Mouse (Mus musculus) ES-Bruce4 (cell line): ENCODE measurements around the gene Ank3.

Experiments used
- CTCF ChIP-seq: IDR thresholded peaks from one replicate; pipeline ENCODE4 v1.8.1; 2011; ENCODE audit warnings: low read depth, low read length
- EP300 ChIP-seq: IDR thresholded peaks from 2 replicates; pipeline ENCODE4 v1.6.1; 2011; ENCODE audit warnings: low read depth, low read length; ENCODE audit not compliant: insufficient read depth
- POLR2A ChIP-seq: IDR thresholded peaks from one replicate; pipeline ENCODE4 v1.8.1; 2011; ENCODE audit warnings: low read length; ENCODE audit not compliant: insufficient read depth

DNA sequence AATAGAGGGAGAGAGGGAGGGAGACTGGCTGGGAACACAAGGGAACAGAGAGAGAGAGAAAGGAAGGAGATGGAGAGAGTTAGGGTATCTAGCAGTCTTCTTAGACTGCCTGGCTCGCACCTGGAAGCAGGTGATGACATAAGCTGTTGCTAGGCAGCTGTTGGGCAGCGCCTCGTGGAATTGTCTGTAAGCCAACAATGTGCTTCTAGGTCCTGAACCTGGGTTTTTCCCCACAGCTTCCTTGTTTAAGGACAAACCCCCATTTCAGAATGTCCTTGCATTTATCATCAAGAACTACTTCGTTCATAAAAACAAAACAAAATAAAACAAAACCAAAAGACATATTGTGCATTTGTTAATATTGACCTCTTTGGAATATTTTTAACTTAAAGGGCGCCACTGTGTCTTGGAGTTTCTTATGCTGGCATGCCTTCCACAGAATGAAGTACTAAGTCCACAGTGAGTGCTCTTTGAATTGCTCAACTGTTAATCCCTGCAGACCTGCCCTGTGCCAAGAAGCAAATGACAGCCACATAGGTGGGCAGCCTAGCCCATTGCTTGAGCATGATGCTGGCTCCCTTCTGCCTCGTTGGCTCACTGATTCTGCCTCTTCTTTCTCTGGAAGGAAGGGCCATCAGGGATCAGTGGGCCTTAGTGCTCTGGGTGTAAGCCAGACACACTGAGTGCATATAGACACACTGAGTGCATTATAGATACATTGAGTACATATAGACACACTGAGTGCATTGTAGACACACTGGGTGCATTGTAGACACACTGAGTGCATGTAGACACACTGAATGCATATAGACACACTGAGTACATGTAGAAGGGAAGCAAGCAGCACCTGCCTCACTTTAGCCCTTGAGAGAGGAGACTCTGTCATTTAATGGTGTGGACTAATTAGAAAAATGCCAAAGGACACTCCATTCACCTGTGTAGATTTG is 668.9 kb downstream of the Ank3 start:
- TF ChIP-seq EP300 = no peak
- no peak for TF ChIP-seq CTCF
- no peak for TF ChIP-seq POLR2A
